Mouse (Mus musculus): ENCODE measurements around the gene Gak. TPM values are rescaled to one million over a fixed set of nuclear protein-coding genes. Genes with fewer than 3 reads are reported as not detected.

The Gak gene
- polyA plus RNA-seq (2015; fragmentation: Nextera tagmentation; extraction: Ambion mirVana), result 46.7 and 49.2 TPM in 2 replicates

GRCm38 (mm10) chr5:108629634-108630483 lies at the start of gene Gak, which contains the start of gene Tmem175:
Gak (minus strand) TSS chr5:108629755.
Tmem175 (plus strand) TSS chr5:108629770.
- Histone ChIP-seq H3K9me3 (no peaks in the 10 kb centered on the region), H3K27ac (peak within 1 kb of the TSS; percentile 77), H3K36me3 (no peaks in the 10 kb centered on the region), H3K4me3 (peak within 1 kb of the TSS; percentile 66), H3K27me3 (no peaks in the 10 kb centered on the region), H3K9ac (peak within 1 kb of the TSS; percentile 88), H3K4me2 (peak within 1 kb of the TSS; percentile 87), H3K4me1 (peaks cover 20% of the 10 kb centered on the region)
- WGBS, result under 1% methylated on average over 58 of the region's 58 CpGs
- ATAC-seq (ENCODE audit: insufficient number of reproducible peaks, insufficient read depth, low FRiP score, low TSS enrichment, low read depth), result peak; percentile 91

GRCm38 (mm10) chr5:108678296-108678854 lies 48.8 kb upstream of the Gak start:
- peaks cover 14% of the 10 kb centered on the region for H3K36me3 ChIP-seq

GRCm38 (mm10) chr5:108677605-108678295 lies 48.2 kb upstream of the Gak start:
- ATAC-seq (ENCODE audit: insufficient number of reproducible peaks, insufficient read depth, low FRiP score, low TSS enrichment, low read depth), result peak; percentile 75
- Histone ChIP-seq H3K27ac (peak overlapping the region; percentile 93), H3K4me3 (peak overlapping the region; percentile 41), H3K27me3 (no peaks in the 10 kb centered on the region), H3K9ac (peak overlapping the region; percentile 69), H3K4me2 (peak overlapping the region; percentile 61), H3K36me3 (peaks cover 14% of the 10 kb centered on the region), H3K4me1 (peaks cover 17% of the 10 kb centered on the region), H3K9me3 (no peaks in the 10 kb centered on the region)
- 2% methylated on average over 25 of the region's 25 CpGs for WGBS

More at GRCm38 (mm10) chr5:108678296-108678854, 48.8 kb upstream of the Gak start:
- Histone ChIP-seq H3K9me3 (no peaks in the 10 kb centered on the region), H3K4me2 (no peak overlapping the region), H3K4me3 (no peak overlapping the region), H3K27me3 (no peaks in the 10 kb centered on the region), H3K4me1 (peaks cover 17% of the 10 kb centered on the region), H3K27ac (no peak overlapping the region), H3K9ac (no peak overlapping the region)
- WGBS, result 84% methylated on average over 6 of the region's 6 CpGs
- no peak for ATAC-seq (ENCODE audit: insufficient number of reproducible peaks, insufficient read depth, low FRiP score, low TSS enrichment, low read depth)

- H3K27me3 ChIP-seq, result no peaks in the 10 kb centered on the region
- WGBS, result 17% methylated on average over 5 of the region's 5 CpGs
- peak overlapping the region; percentile 61 for H3K4me2 ChIP-seq
- peaks cover 17% of the 10 kb centered on the region for H3K4me1 ChIP-seq
- peak; percentile 53; the same call in 1 of the 2 replicates for ATAC-seq (ENCODE audit: insufficient number of reproducible peaks, insufficient read depth, low FRiP score, low TSS enrichment, low read depth)
- H3K4me3 ChIP-seq, result peak overlapping the region; percentile 41
- no peaks in the 10 kb centered on the region for H3K9me3 ChIP-seq
- H3K36me3 ChIP-seq, result peaks cover 22% of the 10 kb centered on the region
- H3K27ac ChIP-seq, result peak overlapping the region; percentile 93
- peak overlapping the region; percentile 69 for H3K9ac ChIP-seq
Measured at GRCm38 (mm10) chr5:108676772-108677498, 47.4 kb upstream of the Gak start.

- ATAC-seq (ENCODE audit: insufficient number of reproducible peaks, insufficient read depth, low FRiP score, low TSS enrichment, low read depth), result no peak
- peak within 1 kb of the TSS; percentile 16; the same call in 1 of the 2 replicates for H3K27ac ChIP-seq
Measured at GRCm38 (mm10) chr5:108675251-108675816, 45.8 kb upstream of the Gak start, which contains the start of gene Slc26a1. Slc26a1 (minus strand) TSS chr5:108675569.

GRCm38 (mm10) chr5:108674624-108675023 lies 45.1 kb upstream of the Gak start:
- peaks cover 26% of the 10 kb centered on the region for H3K4me1 ChIP-seq
- no peak for ATAC-seq (ENCODE audit: insufficient number of reproducible peaks, insufficient read depth, low FRiP score, low TSS enrichment, low read depth)
- WGBS, result 81% methylated on average over 2 of the region's 2 CpGs
- H3K27ac ChIP-seq, result no peak overlapping the region
- H3K9me3 ChIP-seq, result no peaks in the 10 kb centered on the region
- no peak overlapping the region for H3K4me3 ChIP-seq
- H3K27me3 ChIP-seq, result no peaks in the 10 kb centered on the region
- no peak overlapping the region for H3K4me2 ChIP-seq
- H3K9ac ChIP-seq, result no peak overlapping the region
- H3K36me3 ChIP-seq, result peaks cover 31% of the 10 kb centered on the region

More at GRCm38 (mm10) chr5:108675251-108675816, 45.8 kb upstream of the Gak start, which contains the start of gene Slc26a1:
- Histone ChIP-seq H3K4me1 (peaks cover 19% of the 10 kb centered on the region), H3K4me2 (no peak within 1 kb of the TSS), H3K9ac (no peak within 1 kb of the TSS), H3K27me3 (no peaks in the 10 kb centered on the region), H3K4me3 (no peak within 1 kb of the TSS), H3K36me3 (peaks cover 31% of the 10 kb centered on the region), H3K9me3 (no peaks in the 10 kb centered on the region)
- 67% methylated on average over 9 of the region's 9 CpGs for WGBS

GRCm38 (mm10) chr5:108671757-108672156 lies 42.2 kb upstream of the Gak start:
- Histone ChIP-seq H3K4me1 (peaks cover 24% of the 10 kb centered on the region), H3K9ac (no peak overlapping the region), H3K4me2 (no peak overlapping the region), H3K9me3 (no peaks in the 10 kb centered on the region), H3K36me3 (peaks cover 31% of the 10 kb centered on the region), H3K27ac (no peak overlapping the region), H3K27me3 (no peaks in the 10 kb centered on the region), H3K4me3 (no peak overlapping the region)
- no peak for ATAC-seq (ENCODE audit: insufficient number of reproducible peaks, insufficient read depth, low FRiP score, low TSS enrichment, low read depth)
- 93% methylated on average over 12 of the region's 12 CpGs for WGBS

GRCm38 (mm10) chr5:108670785-108671184 lies 41.2 kb upstream of the Gak start:
- H3K4me3 ChIP-seq, result no peak overlapping the region
- no peak for ATAC-seq (ENCODE audit: insufficient number of reproducible peaks, insufficient read depth, low FRiP score, low TSS enrichment, low read depth)
- no peak overlapping the region for H3K27ac ChIP-seq
- H3K27me3 ChIP-seq, result no peaks in the 10 kb centered on the region
- H3K36me3 ChIP-seq, result peaks cover 31% of the 10 kb centered on the region
- H3K9ac ChIP-seq, result no peak overlapping the region
- H3K4me2 ChIP-seq, result no peak overlapping the region
- peaks cover 19% of the 10 kb centered on the region for H3K4me1 ChIP-seq
- no peaks in the 10 kb centered on the region for H3K9me3 ChIP-seq

GRCm38 (mm10) chr5:108669986-108670385 lies 40.4 kb upstream of the Gak start:
- Histone ChIP-seq H3K4me3 (peak overlapping the region; percentile 54), H3K27ac (no peak overlapping the region), H3K36me3 (peaks cover 31% of the 10 kb centered on the region), H3K9me3 (no peaks in the 10 kb centered on the region), H3K4me2 (peak overlapping the region; percentile 79), H3K27me3 (peaks cover 2% of the 10 kb centered on the region; the same call in 1 of the 2 replicates), H3K9ac (peak overlapping the region; percentile 80), H3K4me1 (peaks cover 18% of the 10 kb centered on the region)
- no peak for ATAC-seq (ENCODE audit: insufficient number of reproducible peaks, insufficient read depth, low FRiP score, low TSS enrichment, low read depth)
- 77% methylated on average over 9 of the region's 9 CpGs for WGBS

GRCm38 (mm10) chr5:108668977-108669936 lies 39.7 kb upstream of the Gak start, which contains the start of gene Dgkq:
Dgkq (minus strand) TSS chr5:108669672.
- Histone ChIP-seq H3K9ac (peak within 1 kb of the TSS; percentile 80), H3K36me3 (peaks cover 31% of the 10 kb centered on the region), H3K9me3 (no peaks in the 10 kb centered on the region), H3K4me3 (peak within 1 kb of the TSS; percentile 54), H3K27ac (peak within 1 kb of the TSS; percentile 89), H3K27me3 (peaks cover 7% of the 10 kb centered on the region; the same call in 1 of the 2 replicates), H3K4me2 (peak within 1 kb of the TSS; percentile 79), H3K4me1 (peaks cover 18% of the 10 kb centered on the region)
- peak; percentile 69 for ATAC-seq (ENCODE audit: insufficient number of reproducible peaks, insufficient read depth, low FRiP score, low TSS enrichment, low read depth)
- 7% methylated on average over 43 of the region's 43 CpGs for WGBS

Measured in embryonic facial prominence, embryonic 13.5 days (tissue).